Mouse (Mus musculus): ENCODE results near the gene Qk. TPM values are rescaled to one million over a fixed set of nuclear protein-coding genes. Genes with fewer than 3 reads are reported as not detected.

Gene Qk
- 27.4 and 29.2 TPM in 2 replicates for polyA plus RNA-seq (2015; fragmentation: Nextera tagmentation; extraction: Ambion mirVana)

DNA sequence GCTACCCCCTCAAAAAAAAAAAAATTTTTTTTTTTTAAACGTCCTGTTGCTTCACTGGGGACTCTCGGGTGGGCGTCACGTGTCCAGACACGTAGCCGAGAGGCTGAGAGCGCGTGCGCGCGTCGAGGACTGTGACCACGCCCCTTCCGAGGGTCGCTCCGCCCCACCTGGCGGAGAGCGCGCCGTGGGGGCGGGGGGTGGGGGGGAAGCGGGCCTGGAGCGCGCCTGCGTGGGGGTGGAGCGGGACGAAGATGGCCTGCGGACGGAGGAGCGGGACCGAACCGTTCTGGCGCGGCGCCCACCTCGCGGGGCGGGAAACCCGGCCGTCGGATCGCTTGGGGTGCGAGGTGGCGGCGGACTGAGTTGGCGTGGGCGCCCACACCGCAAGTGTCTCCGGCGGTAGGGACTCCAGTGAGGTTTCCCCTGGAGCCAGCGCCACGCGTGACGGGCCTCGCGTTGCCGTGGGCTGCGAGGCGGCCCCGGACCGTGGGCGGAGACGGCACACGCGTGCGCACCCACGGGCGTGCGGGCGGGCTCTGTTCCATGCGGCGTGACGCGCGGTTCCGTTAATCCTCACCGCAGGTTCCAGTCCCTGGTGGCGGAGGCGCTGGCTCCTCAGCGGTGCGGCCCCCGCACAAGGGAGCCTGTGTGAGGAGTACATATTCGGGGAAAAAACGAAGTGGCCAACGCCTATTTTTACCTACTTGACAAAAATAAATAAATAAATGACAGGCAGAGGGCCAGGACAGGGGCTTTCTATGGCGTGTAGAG lies at the start of gene Qk:
Gene Qk, minus strand, starts transcription at position 170 of the 771 bp plus-strand sequence.
- H3K9ac ChIP-seq, result peak within 1 kb of the TSS; percentile 95
- peaks cover under 1% of the 10 kb centered on the region; the same call in 1 of the 2 replicates for H3K4me1 ChIP-seq
- peak within 1 kb of the TSS; percentile 99 for H3K27ac ChIP-seq (replicated peaks)
- no peaks in the 10 kb centered on the region for H3K36me3 ChIP-seq
- no peaks in the 10 kb centered on the region for H3K9me3 ChIP-seq (replicated peaks)
- no peaks in the 10 kb centered on the region for H3K27me3 ChIP-seq
- WGBS, result under 1% methylated on average over 86 of the region's 86 CpGs
- peak within 1 kb of the TSS; percentile 89 for H3K4me3 ChIP-seq (replicated peaks)
- peak within 1 kb of the TSS; percentile 52 for H3K4me2 ChIP-seq (replicated peaks)
- ATAC-seq (ENCODE audit: insufficient number of reproducible peaks, low FRiP score, low TSS enrichment, low read depth), result peak; percentile 88

DNA sequence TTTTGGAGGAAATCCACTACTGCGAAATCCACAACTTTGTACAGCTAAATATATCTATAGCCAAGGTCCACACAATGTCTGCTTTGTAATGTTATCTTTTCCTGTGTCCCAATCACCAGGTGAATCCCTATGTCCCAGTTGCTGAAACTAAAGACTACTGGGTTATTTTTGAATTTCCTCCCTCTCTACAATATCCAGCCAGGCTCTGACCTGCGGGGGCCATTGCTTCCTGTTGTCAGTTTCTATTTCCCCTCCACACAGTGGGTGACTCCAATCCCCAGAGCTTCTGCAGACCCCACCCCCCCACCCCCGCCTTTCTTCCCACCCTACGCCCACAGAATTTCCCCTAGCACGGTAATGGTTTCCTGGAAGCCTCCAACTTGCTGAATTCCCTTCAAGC lies 47.4 kb upstream of the Qk start:
- WGBS, result 69% methylated on average over 5 of the region's 5 CpGs
- Histone ChIP-seq H3K4me3 (replicated peaks) (no peak overlapping the region), H3K4me1 (peaks cover 7% of the 10 kb centered on the region; the same call in 1 of the 2 replicates), H3K27me3 (no peaks in the 10 kb centered on the region), H3K9me3 (replicated peaks) (no peaks in the 10 kb centered on the region), H3K4me2 (replicated peaks) (no peak overlapping the region), H3K36me3 (no peaks in the 10 kb centered on the region), H3K9ac (no peak overlapping the region), H3K27ac (replicated peaks) (no peak overlapping the region)
- ATAC-seq (ENCODE audit: insufficient number of reproducible peaks, low FRiP score, low TSS enrichment, low read depth), result no peak

DNA sequence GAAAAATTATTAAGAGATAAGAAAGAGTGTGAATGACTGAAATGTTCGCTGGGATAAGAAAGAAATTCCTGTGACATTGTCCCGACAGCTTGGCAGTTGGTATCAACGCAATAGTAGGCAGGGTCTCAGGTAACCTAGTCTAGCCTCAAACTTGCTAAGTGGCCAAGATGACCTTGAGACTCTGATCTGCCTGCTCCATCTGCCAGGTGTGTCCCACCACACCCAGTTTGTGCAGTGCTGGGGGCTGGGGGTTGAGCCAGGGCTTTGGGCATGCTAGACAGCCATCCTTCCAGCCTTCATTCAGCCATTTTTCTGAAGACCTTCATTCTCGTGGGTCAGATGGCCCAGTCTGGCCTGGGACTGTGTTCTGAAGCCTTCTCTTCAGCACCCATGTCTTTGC lies 46.9 kb upstream of the Qk start:
- H3K4me3 ChIP-seq (replicated peaks), result no peak overlapping the region
- WGBS, result 78% methylated on average over 4 of the region's 4 CpGs
- no peak overlapping the region for H3K27ac ChIP-seq (replicated peaks)
- peaks cover 7% of the 10 kb centered on the region; the same call in 1 of the 2 replicates for H3K4me1 ChIP-seq
- no peak overlapping the region for H3K4me2 ChIP-seq (replicated peaks)
- no peak for ATAC-seq (ENCODE audit: insufficient number of reproducible peaks, low FRiP score, low TSS enrichment, low read depth)
- H3K9me3 ChIP-seq (replicated peaks), result no peaks in the 10 kb centered on the region
- no peaks in the 10 kb centered on the region for H3K36me3 ChIP-seq
- no peaks in the 10 kb centered on the region for H3K27me3 ChIP-seq
- no peak overlapping the region for H3K9ac ChIP-seq

DNA sequence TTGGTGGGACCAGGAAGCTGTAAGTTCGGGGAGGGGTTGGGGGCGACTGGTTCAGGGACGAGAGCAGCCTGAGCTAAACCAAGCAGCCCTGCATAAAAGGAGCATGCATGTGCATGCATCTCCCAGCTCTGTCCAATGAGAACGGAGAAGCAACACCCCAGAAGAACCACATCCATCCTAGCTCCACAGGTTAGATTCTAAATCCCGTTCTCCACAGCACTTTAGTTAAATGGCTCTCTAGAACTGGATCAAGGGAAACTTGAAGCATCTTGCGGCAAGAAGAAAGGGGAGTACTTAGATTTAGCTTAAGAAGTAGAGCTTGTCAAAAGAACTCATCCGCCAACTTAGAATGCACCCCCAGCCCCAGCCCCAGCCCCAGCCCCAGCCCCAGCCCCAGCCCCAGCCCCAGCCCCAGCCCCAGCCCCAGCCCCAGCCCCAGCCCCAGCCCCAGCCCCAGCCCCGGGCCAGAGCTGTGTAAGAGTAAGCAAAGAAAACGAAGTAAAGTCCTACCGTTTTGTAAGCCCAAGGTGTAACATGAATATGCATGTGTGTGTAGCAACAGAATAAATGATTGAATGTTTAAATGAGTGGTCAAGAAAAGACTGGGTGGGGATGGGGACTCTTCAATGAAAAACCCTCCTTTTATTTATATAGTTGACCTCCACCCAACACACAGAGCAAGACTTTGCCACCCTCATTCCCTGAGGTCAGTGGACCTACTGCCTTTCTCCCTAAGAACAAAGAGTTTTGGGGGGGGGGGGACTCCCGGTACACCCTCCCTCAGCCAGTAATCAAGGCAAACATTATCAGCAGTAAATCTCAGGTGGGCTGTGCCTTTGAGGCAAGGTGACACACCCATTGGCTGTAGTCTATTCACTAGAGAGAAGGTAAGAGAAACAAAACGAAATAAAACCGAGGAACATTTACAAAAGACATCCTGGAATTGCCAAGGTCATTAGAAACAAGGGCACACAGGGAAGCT lies 46.1 kb upstream of the Qk start:
- peaks cover 7% of the 10 kb centered on the region; the same call in 1 of the 2 replicates for H3K4me1 ChIP-seq
- WGBS, result 63% methylated on average over 13 of the region's 13 CpGs
- no peaks in the 10 kb centered on the region for H3K9me3 ChIP-seq (replicated peaks)
- no peaks in the 10 kb centered on the region for H3K36me3 ChIP-seq
- no peak overlapping the region for H3K9ac ChIP-seq
- H3K27me3 ChIP-seq, result no peaks in the 10 kb centered on the region
- no peak overlapping the region for H3K4me2 ChIP-seq (replicated peaks)
- H3K27ac ChIP-seq (replicated peaks), result no peak overlapping the region
- no peak for ATAC-seq (ENCODE audit: insufficient number of reproducible peaks, low FRiP score, low TSS enrichment, low read depth)
- H3K4me3 ChIP-seq (replicated peaks), result no peak overlapping the region

DNA sequence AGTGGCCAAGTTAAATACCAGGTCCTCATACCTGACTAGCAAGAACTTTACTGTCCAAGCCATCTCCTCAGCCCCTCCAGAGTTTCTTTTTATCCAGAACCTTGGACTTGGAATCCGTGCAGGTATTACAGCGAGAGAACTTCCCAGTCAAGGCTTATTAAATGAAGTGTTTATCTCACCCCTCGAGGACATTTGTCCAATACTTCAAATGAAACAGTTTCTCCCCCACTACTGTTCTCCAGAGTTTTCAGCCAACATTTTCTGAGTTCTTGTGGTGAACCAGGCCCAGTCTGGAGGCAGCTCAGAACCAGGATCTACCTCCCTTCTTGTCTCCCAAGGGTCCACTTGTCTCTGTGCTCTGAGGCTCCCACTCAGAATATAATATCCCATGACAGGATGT lies 43.5 kb upstream of the Qk start:
- Histone ChIP-seq H3K4me3 (replicated peaks) (no peak overlapping the region), H3K4me1 (peaks cover 5% of the 10 kb centered on the region; the same call in 1 of the 2 replicates), H3K27ac (replicated peaks) (no peak overlapping the region), H3K9ac (no peak overlapping the region), H3K9me3 (replicated peaks) (no peaks in the 10 kb centered on the region), H3K4me2 (replicated peaks) (no peak overlapping the region), H3K36me3 (no peaks in the 10 kb centered on the region), H3K27me3 (no peaks in the 10 kb centered on the region)
- WGBS, result 74% methylated on average over 3 of the region's 3 CpGs
- no peak for ATAC-seq (ENCODE audit: insufficient number of reproducible peaks, low FRiP score, low TSS enrichment, low read depth)

DNA sequence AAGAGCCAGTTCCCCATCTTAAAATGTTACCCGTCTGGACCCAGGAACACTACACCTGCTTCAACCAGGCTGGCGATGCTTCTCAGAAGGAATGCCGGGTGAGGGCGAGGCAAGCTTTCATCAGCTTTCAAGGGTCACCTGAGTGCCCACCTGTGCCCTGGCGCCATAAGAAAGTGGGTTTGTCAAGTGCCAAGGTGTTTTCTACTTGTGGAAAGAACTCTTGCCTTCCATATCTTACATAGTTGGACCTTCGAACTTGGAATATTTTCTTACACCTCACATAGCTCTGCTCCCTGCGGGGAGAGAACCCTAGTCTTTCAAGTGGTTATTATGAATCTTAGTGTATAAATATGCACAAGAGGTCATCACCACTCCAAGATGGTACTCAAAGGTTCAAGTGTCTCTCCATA lies 42.2 kb upstream of the Qk start:
- WGBS, result 87% methylated on average over 7 of the region's 7 CpGs
- Histone ChIP-seq H3K9me3 (replicated peaks) (no peaks in the 10 kb centered on the region), H3K4me3 (replicated peaks) (no peak overlapping the region), H3K4me1 (no peaks in the 10 kb centered on the region), H3K36me3 (no peaks in the 10 kb centered on the region), H3K4me2 (replicated peaks) (no peak overlapping the region), H3K27me3 (no peaks in the 10 kb centered on the region), H3K9ac (no peak overlapping the region), H3K27ac (replicated peaks) (no peak overlapping the region)
- no peak for ATAC-seq (ENCODE audit: insufficient number of reproducible peaks, low FRiP score, low TSS enrichment, low read depth)

DNA sequence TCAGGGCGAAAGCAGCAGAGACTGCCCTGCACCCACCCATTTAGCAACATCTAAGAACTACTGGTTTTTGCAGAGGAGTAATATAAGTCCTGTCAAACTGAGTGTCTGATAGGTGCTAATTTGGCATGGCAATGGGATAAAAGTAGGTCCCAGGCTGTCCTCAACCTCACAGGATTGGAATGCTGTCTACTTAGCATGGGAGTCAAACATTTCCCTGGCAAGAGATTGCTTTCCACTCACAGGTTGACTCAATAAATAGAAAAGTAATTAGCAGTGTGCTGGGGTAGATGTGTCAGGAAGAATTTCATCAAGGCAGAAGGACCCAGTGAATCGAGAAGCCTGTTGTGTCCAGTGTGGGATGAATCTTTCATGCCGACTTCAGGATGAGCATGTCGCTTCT lies 41.1 kb upstream of the Qk start:
- no peak overlapping the region for H3K9ac ChIP-seq
- no peaks in the 10 kb centered on the region for H3K9me3 ChIP-seq (replicated peaks)
- WGBS, result 72% methylated on average over 4 of the region's 4 CpGs
- no peak overlapping the region for H3K27ac ChIP-seq (replicated peaks)
- no peak overlapping the region for H3K4me3 ChIP-seq (replicated peaks)
- ATAC-seq (ENCODE audit: insufficient number of reproducible peaks, low FRiP score, low TSS enrichment, low read depth), result no peak
- H3K36me3 ChIP-seq, result no peaks in the 10 kb centered on the region
- no peaks in the 10 kb centered on the region for H3K27me3 ChIP-seq
- H3K4me1 ChIP-seq, result no peaks in the 10 kb centered on the region
- no peak overlapping the region for H3K4me2 ChIP-seq (replicated peaks)

DNA sequence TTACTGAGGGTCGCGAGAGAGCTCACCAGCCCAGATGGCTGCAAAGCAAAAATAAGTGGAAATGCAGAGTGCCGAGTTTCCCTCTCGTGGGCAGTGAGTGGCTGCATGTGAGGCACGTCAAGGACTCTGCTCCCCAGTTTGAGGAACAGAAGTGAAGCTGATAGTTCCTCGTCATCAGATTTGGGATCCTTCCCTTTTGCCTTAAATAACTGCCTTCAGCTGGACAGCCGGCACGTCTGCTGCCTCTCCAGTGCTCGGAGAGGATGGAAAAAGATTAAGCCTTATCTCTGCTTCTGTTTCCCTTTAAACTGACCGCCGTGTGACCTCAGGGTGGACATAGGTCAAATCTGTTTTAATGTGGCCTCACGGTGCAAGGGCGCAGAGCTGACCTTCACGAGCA lies 39.8 kb upstream of the Qk start:
- Histone ChIP-seq H3K4me3 (replicated peaks) (no peak overlapping the region), H3K9me3 (replicated peaks) (no peaks in the 10 kb centered on the region)
- ATAC-seq (ENCODE audit: insufficient number of reproducible peaks, low FRiP score, low TSS enrichment, low read depth), result no peak

DNA sequence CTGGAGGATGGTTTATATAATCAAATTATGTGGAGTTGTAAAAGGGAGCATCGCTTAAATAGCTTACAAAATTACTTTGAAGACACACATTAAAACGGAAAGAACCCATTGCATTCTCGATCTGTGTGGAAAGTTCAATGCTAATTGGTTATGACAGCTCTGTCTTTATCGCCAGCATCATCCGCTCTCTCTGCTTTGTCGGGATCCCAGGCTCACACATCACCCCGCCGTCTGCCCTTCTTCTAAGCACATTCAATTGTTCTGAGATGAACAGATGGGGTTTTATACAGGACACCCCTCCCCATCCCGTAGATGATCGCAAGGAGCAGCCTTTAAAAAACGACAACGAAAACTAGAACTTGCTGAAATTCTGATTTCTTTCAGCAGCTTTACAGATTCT lies 37.7 kb upstream of the Qk start:
- Histone ChIP-seq H3K9ac (no peak overlapping the region), H3K4me1 (no peaks in the 10 kb centered on the region), H3K27ac (replicated peaks) (no peak overlapping the region), H3K36me3 (no peaks in the 10 kb centered on the region), H3K4me3 (replicated peaks) (no peak overlapping the region), H3K4me2 (replicated peaks) (no peak overlapping the region), H3K9me3 (replicated peaks) (no peaks in the 10 kb centered on the region), H3K27me3 (no peaks in the 10 kb centered on the region)
- no peak for ATAC-seq (ENCODE audit: insufficient number of reproducible peaks, low FRiP score, low TSS enrichment, low read depth)
- WGBS, result 73% methylated on average over 12 of the region's 12 CpGs

More for the DNA sequence above, 39.8 kb upstream of the Qk start:
- no peak overlapping the region for H3K4me2 ChIP-seq (replicated peaks)
- H3K4me1 ChIP-seq, result no peaks in the 10 kb centered on the region
- 54% methylated on average over 14 of the region's 14 CpGs for WGBS
- H3K9ac ChIP-seq, result no peak overlapping the region
- H3K36me3 ChIP-seq, result no peaks in the 10 kb centered on the region
- no peak overlapping the region for H3K27ac ChIP-seq (replicated peaks)
- no peaks in the 10 kb centered on the region for H3K27me3 ChIP-seq

DNA sequence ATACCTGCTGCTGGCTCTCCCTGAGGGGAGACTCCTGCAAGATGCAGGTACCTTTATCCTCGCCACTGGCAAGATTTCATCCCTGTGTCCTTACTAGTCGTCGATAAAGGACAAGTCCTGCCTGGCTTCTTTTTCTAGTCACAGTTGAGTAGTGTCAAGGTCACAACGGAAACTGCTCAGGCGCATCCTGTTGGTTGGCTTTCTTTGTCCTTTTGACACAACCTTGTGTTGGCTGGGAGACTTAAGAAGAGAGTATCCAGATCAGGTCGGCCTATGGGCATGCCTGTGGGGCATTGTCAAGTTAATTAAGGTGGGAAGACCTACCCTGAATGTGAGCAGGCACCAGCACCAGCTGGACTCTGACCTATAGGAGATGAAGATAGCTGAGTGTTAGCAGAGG lies 36.6 kb upstream of the Qk start:
- Histone ChIP-seq H3K9me3 (replicated peaks) (no peaks in the 10 kb centered on the region), H3K9ac (no peak overlapping the region), H3K4me2 (replicated peaks) (no peak overlapping the region), H3K4me1 (no peaks in the 10 kb centered on the region), H3K4me3 (replicated peaks) (no peak overlapping the region), H3K27me3 (no peaks in the 10 kb centered on the region), H3K36me3 (no peaks in the 10 kb centered on the region), H3K27ac (replicated peaks) (no peak overlapping the region)
- WGBS, result 45% methylated on average over 6 of the region's 6 CpGs
- no peak for ATAC-seq (ENCODE audit: insufficient number of reproducible peaks, low FRiP score, low TSS enrichment, low read depth)

DNA sequence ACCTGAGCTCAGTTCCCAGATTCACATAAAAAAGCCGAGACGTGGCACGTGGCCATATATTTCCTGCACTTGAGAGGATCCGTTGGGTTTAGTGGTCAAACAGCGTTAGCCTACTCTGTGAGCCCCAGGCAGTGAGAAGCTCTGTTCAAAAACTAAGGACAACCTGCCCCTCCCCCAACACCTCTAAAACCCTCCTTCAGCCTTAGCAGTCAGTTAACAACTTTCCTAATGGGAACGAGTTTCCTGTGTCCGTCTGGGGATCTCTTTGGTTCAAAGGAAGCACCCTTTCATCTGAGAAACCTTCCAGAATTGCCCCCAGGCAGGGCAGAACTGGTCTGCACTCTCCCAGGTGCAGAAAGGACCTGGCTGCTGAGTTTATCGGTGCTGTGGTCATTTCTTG lies 36.1 kb upstream of the Qk start:
- no peak overlapping the region for H3K9ac ChIP-seq
- no peak overlapping the region for H3K4me3 ChIP-seq (replicated peaks)
- ATAC-seq (ENCODE audit: insufficient number of reproducible peaks, low FRiP score, low TSS enrichment, low read depth), result no peak
- H3K36me3 ChIP-seq, result no peaks in the 10 kb centered on the region
- H3K27ac ChIP-seq (replicated peaks), result no peak overlapping the region
- 18% methylated on average over 8 of the region's 8 CpGs for WGBS
- no peaks in the 10 kb centered on the region for H3K27me3 ChIP-seq
- no peak overlapping the region for H3K4me2 ChIP-seq (replicated peaks)
- H3K9me3 ChIP-seq (replicated peaks), result no peaks in the 10 kb centered on the region
- H3K4me1 ChIP-seq, result no peaks in the 10 kb centered on the region

Data from embryonic facial prominence, embryonic 15.5 days (tissue).